18 mouse cellular contexts compared by ENCODE assay signal in the genomic region with DNA sequence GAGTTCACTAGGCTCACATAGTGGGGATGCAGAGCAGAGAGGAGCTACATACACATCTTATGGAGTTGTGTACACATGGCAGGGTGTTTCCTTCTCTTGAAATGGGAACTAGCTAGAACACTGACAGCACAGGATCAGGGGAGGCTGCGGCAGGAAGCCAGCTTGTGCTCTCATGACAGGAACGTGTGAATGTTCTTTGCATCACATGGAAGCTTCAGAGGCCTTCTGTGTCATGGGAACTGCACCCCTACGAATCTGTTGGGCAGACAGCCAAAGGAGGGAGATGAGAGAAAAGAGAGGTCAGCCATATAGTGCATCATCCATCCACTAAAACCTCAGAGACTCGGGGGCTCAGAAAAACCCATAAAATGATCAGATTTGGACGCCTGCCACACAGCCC.
DNase-seq lines count a peak whose midpoint lies in the region; ATAC-seq and TF ChIP-seq lines count a peak whose summit lies in the region.
"Had no signal": no experiment of that assay in that cellular context is flagged by ENCODE, and none has a peak within 500 bp of the region (broad histone marks: within the 10 kb centered on the region; RNA-seq: fewer than 3 reads in every experiment).

No protein-coding gene starts in this region.

- no peak overlapping the region for H3K27ac ChIP-seq in heart, embryonic 11.5 days (ENCODE audit: low read depth, low read length)
- 0 out of 2 replicates have a peak overlapping the region, but pooled peaks have one; percentile 4 for H3K27ac ChIP-seq in heart, embryonic 16.5 days (ENCODE audit: low read length)
- no peak overlapping the region for H3K27ac ChIP-seq in lung, postnatal 0 days (ENCODE audit: low read length)
- no peak overlapping the region for H3K27ac ChIP-seq in liver, embryonic 12.5 days
- no peak overlapping the region for H3K27ac ChIP-seq in embryonic facial prominence, embryonic 10.5 days (replicated peaks)
- H3K27ac ChIP-seq: embryonic facial prominence, embryonic 13.5 days; forebrain, embryonic 10.5 days; hindbrain, embryonic 12.5 days; limb, embryonic 15.5 days; neural tube, embryonic 13.5 days; stomach, postnatal 0 days had no signal

- TF ChIP-seq CTCF in brain, embryonic 14.5 days (IDR thresholded peaks at IDR 0.05; ENCODE audit: borderline replicate concordance, extremely low read depth, insufficient read depth, insufficient read length), result no peak
- TF ChIP-seq CTCF in lung, postnatal 0 days (IDR thresholded peaks at IDR 0.05), result no peak

- no peaks in the 10 kb centered on the region for H3K36me3 ChIP-seq in heart, embryonic 11.5 days (ENCODE audit: control insufficient read depth, insufficient read depth, low read length)
- no peaks in the 10 kb centered on the region for H3K36me3 ChIP-seq in heart, embryonic 16.5 days (ENCODE audit: control insufficient read depth, insufficient read depth)
- H3K36me3 ChIP-seq in lung, postnatal 0 days (ENCODE audit: insufficient read depth, low read length), result no peaks in the 10 kb centered on the region
- H3K36me3 ChIP-seq in liver, embryonic 12.5 days, result no peaks in the 10 kb centered on the region
- no peaks in the 10 kb centered on the region for H3K36me3 ChIP-seq in embryonic facial prominence, embryonic 10.5 days (replicated peaks)
- H3K36me3 ChIP-seq: embryonic facial prominence, embryonic 13.5 days; forebrain, embryonic 10.5 days; hindbrain, embryonic 12.5 days; limb, embryonic 15.5 days; neural tube, embryonic 13.5 days had no signal

- H3K9me3 ChIP-seq in heart, embryonic 11.5 days (replicated peaks; ENCODE audit: control insufficient read depth, low read length), result no peaks in the 10 kb centered on the region
- H3K9me3 ChIP-seq in heart, embryonic 16.5 days (replicated peaks; ENCODE audit: control insufficient read depth, low read length), result no peaks in the 10 kb centered on the region
- no peaks in the 10 kb centered on the region for H3K9me3 ChIP-seq in lung, postnatal 0 days (ENCODE audit: low read length)
- no peaks in the 10 kb centered on the region for H3K9me3 ChIP-seq in liver, embryonic 12.5 days (replicated peaks)
- H3K9me3 ChIP-seq in embryonic facial prominence, embryonic 10.5 days, result no peaks in the 10 kb centered on the region
- H3K9me3 ChIP-seq: embryonic facial prominence, embryonic 13.5 days; forebrain, embryonic 10.5 days; hindbrain, embryonic 12.5 days; limb, embryonic 15.5 days; neural tube, embryonic 13.5 days had no signal

- WGBS in heart, embryonic 11.5 days (ENCODE audit: insufficient replicate concordance), result 72% methylated on average over 5 of the region's 5 CpGs
- WGBS in heart, embryonic 16.5 days, result 48% methylated on average over 5 of the region's 5 CpGs
- WGBS in lung, postnatal 0 days, result 37% methylated on average over 5 of the region's 5 CpGs
- WGBS in liver, embryonic 12.5 days (ENCODE audit: insufficient replicate concordance), result 47% methylated on average over 5 of the region's 5 CpGs
- 91% methylated on average over 5 of the region's 5 CpGs for WGBS in embryonic facial prominence, embryonic 10.5 days

- no peak for ATAC-seq in heart, embryonic 11.5 days (replicated peaks; ENCODE audit: insufficient number of reproducible peaks, low FRiP score, low TSS enrichment)
- ATAC-seq in heart, embryonic 16.5 days (replicated peaks; ENCODE audit: extremely low read depth, insufficient read depth, low FRiP score), result peak; percentile 45; the same call in 1 of the 2 replicates
- ATAC-seq in lung, postnatal 0 days, result peak; percentile 74
- no peak for ATAC-seq in liver, embryonic 12.5 days
- ATAC-seq: midbrain, embryonic 16.5 days had no signal

- no peak overlapping the region for H3K4me3 ChIP-seq in heart, embryonic 11.5 days (ENCODE audit: low read depth, low read length)
- H3K4me3 ChIP-seq in heart, embryonic 16.5 days (ENCODE audit: low read length), result no peak overlapping the region
- H3K4me3 ChIP-seq in lung, postnatal 0 days (ENCODE audit: low read depth, low read length), result no peak overlapping the region
- no peak overlapping the region for H3K4me3 ChIP-seq in liver, embryonic 12.5 days
- no peak overlapping the region for H3K4me3 ChIP-seq in embryonic facial prominence, embryonic 10.5 days
- H3K4me3 ChIP-seq: embryonic facial prominence, embryonic 13.5 days; forebrain, embryonic 10.5 days; hindbrain, embryonic 12.5 days; limb, embryonic 15.5 days; neural tube, embryonic 13.5 days had no signal

- TF ChIP-seq EP300 in lung, postnatal 0 days (IDR thresholded peaks at IDR 0.05), result peak; percentile 60; the same call in 1 of the 2 replicates

- no peak overlapping the region for H3K4me2 ChIP-seq in heart, embryonic 11.5 days
- H3K4me2 ChIP-seq in heart, embryonic 16.5 days (ENCODE audit: low read depth, low read length), result no peak overlapping the region
- no peak overlapping the region for H3K4me2 ChIP-seq in lung, postnatal 0 days (replicated peaks; ENCODE audit: low read depth, low read length)
- H3K4me2 ChIP-seq in liver, embryonic 12.5 days, result no peak overlapping the region
- H3K4me2 ChIP-seq: embryonic facial prominence, embryonic 13.5 days; hindbrain, embryonic 12.5 days; limb, embryonic 15.5 days; neural tube, embryonic 13.5 days had no signal

- no peak overlapping the region for H3K9ac ChIP-seq in heart, embryonic 11.5 days (ENCODE audit: low read depth, low read length)
- no peak overlapping the region for H3K9ac ChIP-seq in heart, embryonic 16.5 days (ENCODE audit: low read length)
- H3K9ac ChIP-seq in lung, postnatal 0 days (replicated peaks; ENCODE audit: low read depth), result no peak overlapping the region
- no peak overlapping the region for H3K9ac ChIP-seq in liver, embryonic 12.5 days
- H3K9ac ChIP-seq: embryonic facial prominence, embryonic 13.5 days; hindbrain, embryonic 12.5 days; limb, embryonic 15.5 days; neural tube, embryonic 13.5 days had no signal

- TF ChIP-seq POLR2A in brain, embryonic 14.5 days (IDR thresholded peaks at IDR 0.05; ENCODE audit: borderline replicate concordance, extremely low read depth, insufficient read depth, insufficient read length, poor library complexity, severe bottlenecking), result no peak

- H3K4me1 ChIP-seq in heart, embryonic 11.5 days (ENCODE audit: control insufficient read depth, insufficient read depth, low read length), result no peaks in the 10 kb centered on the region
- peaks cover 5% of the 10 kb centered on the region; the same call in 1 of the 2 replicates for H3K4me1 ChIP-seq in heart, embryonic 16.5 days (ENCODE audit: control insufficient read depth, insufficient read depth, low read length)
- H3K4me1 ChIP-seq in lung, postnatal 0 days (ENCODE audit: insufficient read depth, low read depth, low read length), result no peaks in the 10 kb centered on the region
- H3K4me1 ChIP-seq in liver, embryonic 12.5 days, result no peaks in the 10 kb centered on the region
- H3K4me1 ChIP-seq in embryonic facial prominence, embryonic 10.5 days, result peaks cover 6% of the 10 kb centered on the region
- H3K4me1 ChIP-seq: forebrain, embryonic 10.5 days; hindbrain, embryonic 12.5 days; limb, embryonic 15.5 days; neural tube, embryonic 13.5 days had no signal

- H3K27me3 ChIP-seq in heart, embryonic 11.5 days (ENCODE audit: control insufficient read depth, insufficient read depth, low read length), result no peaks in the 10 kb centered on the region
- no peaks in the 10 kb centered on the region for H3K27me3 ChIP-seq in heart, embryonic 16.5 days (ENCODE audit: control insufficient read depth, insufficient read depth, low read length)
- no peaks in the 10 kb centered on the region for H3K27me3 ChIP-seq in lung, postnatal 0 days (replicated peaks; ENCODE audit: insufficient read depth, low read length)
- H3K27me3 ChIP-seq in liver, embryonic 12.5 days (replicated peaks), result no peaks in the 10 kb centered on the region
- H3K27me3 ChIP-seq in embryonic facial prominence, embryonic 10.5 days (replicated peaks; ENCODE audit: low read depth, poor library complexity, severe bottlenecking), result no peaks in the 10 kb centered on the region
- H3K27me3 ChIP-seq: embryonic facial prominence, embryonic 13.5 days; hindbrain, embryonic 12.5 days; limb, embryonic 15.5 days; neural tube, embryonic 13.5 days had no signal

- DNase-seq in heart, adult 18-20 months, result peak; percentile 30 to 44
- DNase-seq in brain, embryonic 14.5 days (ENCODE audit: low read depth), result peak; percentile 27
- peak; percentile 50 for DNase-seq in lung, postnatal 0 days (ENCODE audit: low spot score)
- no peak for DNase-seq in embryonic facial prominence, embryonic 10.5 days (ENCODE audit: low spot score)
- DNase-seq: B cell, adult 2 months; cerebellum, postnatal 25 days; kidney, adult 11 months; thymus, postnatal 36 days had no signal

Comparison
In these comparisons a context has a peak if more than half of its experiments do, and no peak if none do; other contexts are left out.
1. ATAC-seq: peak in heart, embryonic 16.5 days (single experiment) and lung, postnatal 0 days (single experiment); none in heart, embryonic 11.5 days (single experiment) and liver, embryonic 12.5 days (single experiment).